Mouse (Mus musculus): Measurements from ENCODE around the gene Nell2. TPM values are rescaled to one million over a fixed set of nuclear protein-coding genes. Genes with fewer than 3 reads are reported as not detected.

Nell2 gene
- polyA plus RNA-seq, 1 experiment, result not detected

DNA sequence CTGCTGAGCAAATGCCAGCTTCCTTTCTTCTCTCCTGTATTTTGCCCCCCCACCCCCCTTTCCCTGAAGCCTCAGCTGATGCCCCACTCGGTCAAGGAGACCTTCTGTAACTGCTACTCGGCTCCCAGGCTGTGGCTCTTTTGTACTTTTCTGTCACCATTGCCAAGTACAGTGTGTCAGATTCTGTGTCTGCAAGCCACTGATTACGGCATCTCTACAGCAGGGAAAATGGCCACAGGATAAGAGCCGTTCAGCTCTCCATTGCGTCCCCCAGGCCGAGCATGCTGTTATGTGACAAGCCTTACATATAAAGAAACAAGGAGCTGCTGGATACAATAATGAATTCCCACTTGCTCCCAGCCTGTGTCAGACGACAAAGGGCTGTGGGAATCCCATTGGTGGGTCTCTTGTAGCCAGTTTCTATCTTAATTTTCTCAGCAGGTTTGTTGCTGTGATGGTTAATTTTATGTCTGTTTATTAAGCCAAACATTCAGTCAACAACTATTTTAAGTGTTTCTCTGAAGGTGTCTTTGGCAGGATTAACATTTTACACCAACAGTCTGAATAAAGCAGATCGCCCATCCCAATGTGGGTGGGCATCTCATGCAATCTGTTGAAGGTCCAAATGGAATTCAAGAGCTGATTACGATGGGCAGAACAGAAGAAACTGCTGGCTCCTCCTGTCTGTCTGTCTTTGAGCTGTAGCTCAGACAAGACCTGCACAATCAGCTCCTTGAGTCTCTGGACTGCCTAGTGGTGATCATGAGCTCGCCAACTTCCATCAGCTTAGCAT is 391.1 kb downstream of the Nell2 start:
- TF ChIP-seq GATA1 (IDR thresholded peaks at IDR 0.05; ENCODE audit: low read length), result no peak

DNA sequence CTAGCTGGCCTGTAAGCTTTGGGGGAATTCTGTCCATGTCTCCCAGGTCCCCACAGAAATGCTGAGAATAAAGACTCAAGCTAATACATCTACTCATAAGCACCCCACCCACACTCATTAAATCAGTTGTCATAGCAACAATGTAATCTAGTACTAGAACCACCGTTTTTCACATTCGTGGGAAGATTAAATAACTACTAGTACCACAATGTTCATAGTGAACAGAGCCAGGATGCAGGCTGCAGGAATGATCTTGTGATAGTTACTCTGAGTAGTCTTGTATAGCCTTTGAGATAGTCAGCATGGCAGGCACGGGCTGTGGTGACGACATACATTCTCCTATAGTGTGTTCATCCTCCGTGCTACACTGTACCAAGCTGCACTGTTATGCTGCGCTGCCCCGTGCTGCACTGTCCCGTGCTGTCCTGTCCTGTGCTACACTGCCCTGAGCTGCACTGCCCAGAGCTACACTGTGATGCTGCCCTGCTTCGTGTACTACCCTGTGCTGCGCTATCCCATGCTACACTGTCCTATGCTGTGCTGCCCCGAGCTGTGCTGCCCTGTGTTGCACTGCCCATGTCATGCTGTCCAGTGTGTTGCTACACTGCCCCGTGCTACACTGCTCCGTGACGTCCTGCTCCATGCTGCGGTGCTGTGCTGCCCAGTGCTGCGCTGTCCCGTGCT is 392.3 kb downstream of the Nell2 start:
- TF ChIP-seq GATA1 (IDR thresholded peaks at IDR 0.05; ENCODE audit: low read length), result no peak

DNA sequence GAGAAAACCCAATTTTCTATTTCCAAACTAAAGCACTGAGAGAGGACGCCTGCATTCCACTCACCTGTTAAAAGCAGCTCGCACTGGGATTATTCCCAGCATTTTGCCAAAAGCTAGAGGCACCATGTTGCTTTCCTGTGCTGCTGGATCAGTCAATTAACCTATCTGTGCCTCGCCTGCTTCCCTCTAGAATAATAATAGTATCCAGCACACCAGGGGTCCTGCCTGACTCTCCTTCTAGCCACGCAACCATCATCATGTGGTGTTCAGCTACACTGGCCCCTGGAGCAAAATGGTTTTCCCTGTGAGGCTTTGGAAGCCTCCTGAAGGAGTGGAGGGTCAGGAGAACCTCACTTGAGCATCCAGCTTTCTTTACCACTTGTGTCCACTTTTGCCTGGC is 397.0 kb downstream of the Nell2 start:
- TF ChIP-seq GATA1 (IDR thresholded peaks at IDR 0.05; ENCODE audit: low read length), result no peak

DNA sequence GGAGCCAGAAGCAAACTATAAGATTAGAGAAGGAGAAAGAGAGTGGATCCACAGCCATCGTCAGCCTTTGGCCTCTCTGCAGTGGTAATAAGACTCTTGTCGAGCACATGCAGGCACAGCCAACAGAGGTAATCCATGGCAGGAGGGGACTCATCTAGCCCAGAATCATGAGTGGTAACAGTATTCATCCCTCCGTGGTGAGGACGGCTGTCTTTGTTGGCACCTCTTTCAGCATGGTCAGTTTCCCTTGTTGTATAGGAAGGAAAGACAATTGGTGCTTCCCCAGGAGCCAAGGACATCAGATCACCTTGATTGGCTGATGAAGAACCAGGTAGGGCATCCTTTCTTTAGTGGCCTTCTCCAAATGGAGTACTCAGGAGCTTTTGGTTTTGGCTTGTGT is 419.7 kb downstream of the Nell2 start:
- TF ChIP-seq GATA1 (IDR thresholded peaks at IDR 0.05; ENCODE audit: low read length), result no peak

DNA sequence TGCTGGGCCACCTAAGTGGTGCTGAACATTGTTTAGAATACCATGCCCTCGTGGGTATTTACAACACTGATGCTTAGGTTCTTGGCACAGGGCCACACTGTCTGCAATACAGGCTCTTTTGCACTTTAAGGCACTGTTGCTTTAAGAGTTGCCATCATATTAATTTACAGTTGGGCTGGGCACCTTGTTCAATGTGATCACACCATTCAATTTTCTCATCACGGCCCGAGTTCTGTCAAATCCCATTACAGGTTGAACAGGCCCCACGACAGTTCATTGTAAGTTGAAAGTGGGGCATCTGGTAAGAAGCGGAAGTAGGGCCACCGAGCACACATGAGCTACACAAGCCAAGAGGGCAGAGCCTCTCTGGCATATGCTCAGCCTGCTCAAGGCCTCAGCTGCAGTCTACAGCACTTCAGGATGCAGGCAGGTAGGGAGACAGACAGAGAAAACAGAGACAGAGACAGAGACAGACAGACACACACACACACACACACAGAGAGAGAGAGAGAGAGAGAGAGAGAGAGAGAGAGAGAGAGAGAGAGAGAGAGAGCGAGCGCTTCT is 421.0 kb downstream of the Nell2 start:
- no peak for TF ChIP-seq GATA1 (IDR thresholded peaks at IDR 0.05; ENCODE audit: low read length)

DNA sequence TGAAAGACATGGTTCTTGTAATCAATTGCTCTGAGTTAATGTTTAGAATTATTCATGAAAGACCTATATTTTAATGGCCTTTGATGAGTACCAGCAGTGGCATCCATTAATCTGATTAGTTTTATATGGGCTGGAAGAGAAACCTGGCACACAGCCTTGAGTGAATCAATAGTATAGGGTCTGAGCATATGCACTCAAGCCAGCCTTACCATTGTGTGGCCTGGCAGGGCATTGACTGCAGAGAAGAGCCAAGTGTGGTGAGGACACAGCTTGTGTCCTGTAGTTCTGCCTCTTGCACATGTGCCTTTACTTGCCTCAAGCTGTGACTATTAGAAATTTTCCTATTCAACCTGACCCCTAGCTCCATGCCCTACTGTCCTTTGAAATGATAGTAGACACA is 426.8 kb downstream of the Nell2 start:
- TF ChIP-seq GATA1 (IDR thresholded peaks at IDR 0.05; ENCODE audit: low read length), result no peak

DNA sequence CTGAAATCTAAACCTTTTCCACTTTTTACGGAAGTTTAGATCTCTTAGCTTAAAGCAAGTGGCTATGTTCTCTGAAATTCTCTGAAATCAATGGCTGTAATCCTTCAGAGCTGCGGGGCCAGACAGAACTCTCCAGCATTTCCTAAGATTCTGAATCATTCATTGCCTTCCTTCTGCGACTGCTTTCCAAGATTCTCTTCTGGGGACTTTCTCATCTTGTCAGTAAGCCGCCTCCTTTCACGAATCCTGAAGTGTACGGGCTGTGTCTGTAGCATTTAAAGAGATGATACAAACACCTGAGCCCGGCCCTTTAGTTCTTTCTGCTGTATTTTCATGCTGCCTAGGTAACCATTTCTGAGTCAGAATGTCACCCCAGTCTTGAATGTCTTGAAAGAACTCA is 428.2 kb downstream of the Nell2 start:
- TF ChIP-seq GATA1 (IDR thresholded peaks at IDR 0.05; ENCODE audit: low read length), result no peak

DNA sequence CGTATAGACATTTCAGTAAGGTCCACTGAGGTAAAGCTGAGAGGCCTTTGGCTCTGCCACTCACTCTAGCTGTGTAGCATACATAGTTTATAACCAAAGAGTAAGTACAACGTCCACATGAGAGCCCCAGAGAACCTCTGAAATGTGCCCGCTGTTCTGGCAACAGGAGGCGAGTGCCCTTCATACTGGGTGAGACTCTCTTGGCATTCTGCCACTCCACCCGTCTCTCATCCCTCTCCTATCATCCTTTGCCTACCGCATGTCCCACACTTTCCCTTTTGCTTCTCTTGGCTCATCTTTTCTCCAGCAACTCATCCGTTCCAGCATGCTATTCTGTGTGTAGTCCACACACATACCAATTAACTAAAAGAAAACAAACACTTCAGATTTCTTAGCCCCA is 442.4 kb downstream of the Nell2 start:
- no peak for TF ChIP-seq GATA1 (IDR thresholded peaks at IDR 0.05; ENCODE audit: low read length)

DNA sequence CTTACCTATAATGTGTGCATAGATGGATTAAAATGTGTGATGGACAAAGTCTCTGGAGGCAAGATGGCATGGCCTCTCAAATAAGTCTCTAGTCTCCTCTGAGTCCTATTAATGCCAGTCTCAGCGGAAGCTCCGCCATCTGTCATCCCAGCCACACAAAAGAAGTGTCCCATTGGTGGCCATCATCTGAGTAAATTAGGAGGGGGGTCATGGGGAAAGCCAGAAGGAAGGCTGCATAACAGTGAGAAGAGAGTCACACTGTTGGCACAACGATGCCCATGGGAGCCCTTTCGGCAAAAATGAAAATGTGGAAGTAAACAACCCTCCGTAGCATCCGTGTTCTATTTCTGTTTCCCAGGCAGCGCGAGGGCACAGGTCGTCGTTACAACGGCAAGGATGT is 446.7 kb downstream of the Nell2 start:
- TF ChIP-seq GATA1 (IDR thresholded peaks at IDR 0.05; ENCODE audit: low read length), result no peak

DNA sequence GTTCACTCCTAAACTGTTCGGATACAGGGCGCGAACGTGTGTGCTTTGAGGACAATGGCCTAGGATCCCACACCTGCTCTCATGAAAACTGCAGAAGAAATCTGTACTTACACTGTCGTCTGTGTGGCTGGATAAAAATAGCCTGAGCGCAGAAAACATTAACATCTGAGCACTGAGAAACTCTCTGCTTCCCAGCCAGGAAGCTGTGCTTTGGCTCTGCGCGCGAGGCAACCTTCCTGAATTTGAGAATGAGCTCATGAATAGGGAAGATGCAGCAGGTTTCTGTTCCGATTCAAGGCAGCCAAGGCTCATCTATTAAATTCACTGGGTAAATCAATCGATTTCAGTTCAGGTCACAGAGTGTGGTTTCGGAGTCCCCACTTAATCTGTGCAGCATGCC is 453.0 kb downstream of the Nell2 start:
- TF ChIP-seq GATA1 (IDR thresholded peaks at IDR 0.05; ENCODE audit: low read length), result no peak

DNA sequence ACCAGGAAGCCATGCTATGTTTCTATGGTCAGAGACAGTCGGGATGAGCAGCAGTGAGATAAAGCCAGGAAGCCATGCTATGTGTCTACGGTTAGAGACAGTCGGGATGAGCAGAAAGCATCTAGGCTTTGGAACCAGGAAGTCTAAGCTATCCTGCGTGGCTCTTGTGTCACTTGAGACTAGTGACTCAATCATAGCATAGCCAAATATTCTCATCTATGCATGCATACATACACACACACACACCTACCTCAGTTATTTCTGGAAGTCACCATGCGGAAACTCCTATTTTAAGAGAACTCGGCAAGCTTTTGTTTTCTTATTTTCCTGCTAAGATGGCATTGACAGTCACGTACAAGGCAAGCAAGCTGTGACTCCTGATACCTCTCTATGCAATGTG is 457.5 kb downstream of the Nell2 start:
- no peak for TF ChIP-seq GATA1 (IDR thresholded peaks at IDR 0.05; ENCODE audit: low read length)

DNA sequence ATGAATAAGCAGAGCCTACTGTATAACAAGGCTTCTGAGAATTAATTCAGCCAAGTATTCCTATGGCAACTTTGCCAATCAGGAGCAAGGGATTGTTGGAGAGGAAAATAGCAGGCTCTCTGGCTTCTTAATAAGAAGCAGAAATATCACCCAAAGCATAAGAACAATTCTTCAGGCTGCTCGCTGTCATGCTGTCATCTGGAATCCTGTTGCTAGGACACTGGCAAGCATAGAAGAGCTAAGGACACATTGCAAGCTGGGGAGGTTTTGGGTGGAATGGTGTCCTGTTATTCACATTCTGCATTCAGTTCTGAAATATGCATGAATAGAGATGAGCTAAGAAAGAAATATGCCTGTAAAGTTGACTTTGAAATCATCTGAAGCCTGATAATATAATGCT is 459.6 kb downstream of the Nell2 start:
- no peak for TF ChIP-seq GATA1 (IDR thresholded peaks at IDR 0.05; ENCODE audit: low read length)

DNA sequence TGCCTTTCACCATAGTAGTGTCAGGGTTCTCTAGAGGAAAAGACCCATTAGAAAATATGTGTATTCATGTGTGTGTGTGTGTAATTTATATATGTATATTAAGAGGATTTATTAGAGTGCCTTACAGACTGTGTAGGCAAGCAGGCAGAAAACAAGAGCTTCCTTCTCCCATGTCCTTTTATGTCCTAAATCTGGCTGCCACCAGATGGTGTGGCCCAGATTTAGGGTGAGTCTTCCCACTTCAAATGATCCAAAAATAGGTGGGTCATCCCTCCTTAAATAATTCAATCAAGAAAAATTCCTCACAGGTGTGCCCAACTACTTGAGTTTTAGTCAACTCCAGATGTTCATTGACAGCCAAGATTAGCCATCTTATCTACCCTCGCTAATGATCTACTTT is 460.3 kb downstream of the Nell2 start:
- no peak for TF ChIP-seq GATA1 (IDR thresholded peaks at IDR 0.05; ENCODE audit: low read length)

DNA sequence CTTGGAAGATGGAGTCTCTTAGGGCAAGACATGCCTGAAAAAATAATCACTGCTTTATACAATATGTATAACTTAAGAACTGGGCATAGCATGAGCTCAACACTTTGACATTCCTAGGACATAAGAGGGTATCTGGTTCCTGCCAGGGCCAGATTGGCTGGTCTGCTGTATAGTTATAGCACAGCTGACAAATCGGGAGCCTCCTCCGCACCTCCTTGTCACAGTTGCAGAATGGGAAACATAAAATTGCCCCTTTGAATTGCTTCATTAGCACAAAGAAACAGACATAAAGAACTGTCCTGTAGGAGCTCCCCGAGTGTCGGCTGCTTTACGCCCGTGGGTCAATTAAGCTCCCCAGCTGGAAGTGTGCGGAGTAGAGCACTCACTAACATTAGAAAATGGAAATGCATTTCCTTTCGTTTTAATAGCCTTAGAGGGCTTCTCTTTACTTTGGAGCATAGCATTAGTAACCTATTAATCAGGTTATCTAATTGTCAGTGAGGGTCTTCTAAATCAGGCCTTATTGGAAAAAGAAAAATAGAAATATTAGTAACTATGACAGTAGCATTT is 473.2 kb downstream of the Nell2 start:
- TF ChIP-seq GATA1 (IDR thresholded peaks at IDR 0.05; ENCODE audit: low read length), result no peak

DNA sequence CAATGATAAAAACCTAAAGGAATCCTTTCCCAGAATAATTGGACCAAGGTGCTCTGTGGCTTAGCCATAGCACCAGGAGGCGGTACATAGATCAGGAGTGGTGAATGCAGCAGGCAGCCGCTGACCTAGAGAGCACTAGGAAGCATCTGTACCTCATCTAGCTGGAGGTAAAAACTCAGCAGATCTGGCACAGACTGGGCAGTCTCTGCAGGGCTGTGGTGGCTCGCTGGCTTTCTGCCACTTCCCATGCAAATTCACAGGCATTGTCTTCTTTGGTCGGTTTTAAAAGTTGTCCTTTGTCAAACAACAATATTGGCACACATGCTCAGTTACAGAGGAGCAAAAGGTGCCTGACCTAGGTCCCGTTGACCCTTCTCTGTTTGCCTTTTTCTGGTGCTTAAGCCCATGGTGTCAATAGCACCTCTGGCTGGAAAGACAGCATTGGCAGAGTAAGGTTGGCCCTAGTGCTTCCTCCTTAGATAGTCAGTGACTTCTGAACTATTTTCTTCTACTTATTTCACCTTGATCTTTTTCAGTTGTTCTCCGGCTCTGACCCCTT is 479.1 kb downstream of the Nell2 start:
- TF ChIP-seq GATA1 (IDR thresholded peaks at IDR 0.05; ENCODE audit: low read length), result no peak

DNA sequence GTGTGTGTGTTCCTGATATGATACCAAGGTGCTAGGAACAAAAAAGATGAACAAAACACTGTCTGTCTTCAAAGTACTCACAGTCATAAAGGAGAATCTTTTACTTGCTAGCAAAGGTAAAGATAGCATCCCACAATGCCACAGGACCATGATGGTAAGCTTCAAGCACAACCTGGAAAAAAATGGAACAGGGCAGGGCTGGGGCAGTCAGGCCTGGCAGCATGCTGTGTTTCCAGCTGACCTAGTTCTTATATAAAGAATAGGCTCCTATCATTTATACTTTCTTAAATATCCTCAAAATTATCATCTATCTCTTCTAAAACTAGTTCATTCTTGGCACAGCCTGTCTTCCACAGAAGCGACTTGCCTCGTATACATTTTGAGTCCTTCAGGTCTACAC is 480.9 kb downstream of the Nell2 start:
- no peak for TF ChIP-seq GATA1 (IDR thresholded peaks at IDR 0.05; ENCODE audit: low read length)

All from G1E-ER4 (cell line).